Mouse (Mus musculus) kidney, adult 2 months (tissue): ENCODE measurements around the gene Pgp. TPM values are rescaled to one million over a fixed set of nuclear protein-coding genes. Genes with fewer than 3 reads are reported as not detected.

Experiments
- DNase-seq: peaks from one replicate; pipeline ENCODE4 v3.0.0; 2021
- H3K27ac ChIP-seq: fragments of 200-500 bp; 2 replicates; pipeline ENCODE4 v1.5.1; 2012; ENCODE audit warnings: low read depth, low read length, control low read depth, inconsistent platforms; ENCODE audit not compliant: insufficient read depth
- H3K27me3 ChIP-seq: fragments of 200-500 bp; replicated peaks from 2 replicates; pipeline ENCODE4 v1.6.1; 2012; ENCODE audit warnings: mild to moderate bottlenecking, moderate library complexity, low read length, inconsistent platforms; ENCODE audit not compliant: control insufficient read depth, insufficient read depth
- H3K36me3 ChIP-seq: fragments of 200-500 bp; 2 replicates; pipeline ENCODE4 v1.6.1; 2012; ENCODE audit warnings: mild to moderate bottlenecking, moderate library complexity, low read length, inconsistent platforms; ENCODE audit not compliant: control insufficient read depth, insufficient read depth
- H3K4me1 ChIP-seq: fragments of 200-500 bp; 2 replicates; pipeline ENCODE4 v1.6.1; 2011; ENCODE audit warnings: low read length; ENCODE audit not compliant: control insufficient read depth, insufficient read depth
- H3K4me3 ChIP-seq: fragments of 200-500 bp; 2 replicates; pipeline ENCODE4 v1.5.1; 2011; ENCODE audit warnings: mild to moderate bottlenecking, low read depth, low read length, control low read depth; ENCODE audit not compliant: insufficient read depth
- CTCF ChIP-seq: fragments of 200-500 bp; conservative IDR thresholded peaks from 2 replicates; pipeline ENCODE4 v1.5.1; 2011; ENCODE audit warnings: low read depth, mild to moderate bottlenecking, control low read depth, low read length, moderate library complexity, mixed read lengths; ENCODE audit not compliant: insufficient read depth, insufficient read length
- POLR2A ChIP-seq: fragments of 200-500 bp; IDR thresholded peaks from one replicate; pipeline ENCODE4 v1.6.1; 2011; ENCODE audit warnings: low read depth, low read length, control low read depth
- WGBS: fragments of 180-500 bp; shearing (Covaris S2); methylation state at CpG from one replicate; pipeline ENCODE4 v1.1.7; 2018; 5-methylcytosine and 5-hydroxymethylcytosine counted together
- polyA plus RNA-seq: library from polyadenylated mRNA; depleted of rRNA; stranded (reverse); fragments of >200 nt; gene quantifications from 2 replicates; pipeline ENCODE4 v1.2.3, GENCODE M21; 2012

The Pgp gene
- polyA plus RNA-seq, 1 experiment: 38.7 TPM

DNA sequence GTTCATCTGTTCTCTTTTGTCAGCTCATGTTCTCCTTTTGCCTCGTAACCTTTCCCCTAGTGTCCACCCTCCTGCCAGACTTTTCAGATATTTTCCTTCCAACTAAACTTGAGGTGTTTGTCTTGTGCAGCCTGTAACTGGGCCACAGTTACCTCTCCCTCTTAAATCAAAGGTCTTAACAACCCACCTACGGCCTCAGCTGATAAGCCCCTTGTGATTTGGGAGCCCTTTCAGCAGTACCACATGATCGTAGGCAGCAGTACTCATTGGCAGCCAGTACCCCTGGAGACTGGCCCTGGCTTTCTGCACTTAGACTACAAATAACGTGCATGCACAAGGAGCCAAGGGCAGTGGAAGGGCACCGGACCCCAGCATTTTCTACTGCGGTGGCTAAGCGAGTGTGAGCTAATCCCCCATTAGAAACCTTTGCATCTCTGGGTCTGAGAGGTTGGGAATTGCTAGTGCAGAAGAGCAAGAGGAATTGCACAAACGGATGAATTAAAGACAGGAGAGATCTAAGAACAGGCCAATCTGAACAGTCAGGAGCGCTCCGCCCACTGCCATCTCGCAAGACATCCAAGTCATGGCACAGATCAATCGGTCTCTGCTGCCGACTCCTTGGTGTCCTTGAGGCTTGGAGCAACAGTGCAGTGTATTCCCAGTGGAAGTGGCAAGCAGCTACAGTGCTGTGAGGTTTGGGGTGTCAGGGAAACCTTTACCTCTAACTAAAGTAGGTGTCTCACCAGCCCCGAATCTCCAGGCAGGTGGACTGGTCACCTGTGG, 40.8 kb upstream of the Pgp start:
- Histone ChIP-seq H3K4me1 (peaks cover 13% of the 10 kb centered on the region; the same call in 1 of the 2 replicates), H3K27ac (peak overlapping the region; percentile 68), H3K36me3 (no peaks in the 10 kb centered on the region), H3K27me3 (no peaks in the 10 kb centered on the region), H3K4me3 (no peak overlapping the region)
- WGBS: 63% methylated on average over 14 of the region's 14 CpGs
- no peak for TF ChIP-seq POLR2A
- TF ChIP-seq CTCF: no peak
- DNase-seq: peak; percentile 75

- 59% methylated on average over 5 of the region's 5 CpGs for WGBS
- DNase-seq: peak; percentile 62
Measured at GRCm38 (mm10) chr17:24437016-24437415, 33.2 kb upstream of the Pgp start.

DNA sequence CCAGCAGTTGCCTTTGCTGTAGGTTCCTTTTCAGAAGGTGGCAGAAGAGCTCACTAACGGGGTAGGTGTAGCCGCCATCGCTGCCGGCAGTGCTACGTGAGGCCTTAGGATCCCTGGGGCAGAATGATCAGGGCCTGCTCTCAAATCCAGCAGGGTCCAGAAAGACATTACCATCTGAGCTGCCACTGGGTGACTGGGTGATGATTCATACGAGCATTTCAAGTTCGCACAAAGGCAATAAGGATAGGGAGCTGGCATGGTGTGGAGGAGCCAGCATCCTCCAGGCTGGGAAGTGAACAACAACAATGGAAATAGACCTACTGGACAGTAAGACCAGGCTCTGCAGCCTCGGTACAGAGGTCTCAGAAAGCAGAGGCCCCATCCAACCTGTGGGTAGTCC, 29.8 kb upstream of the Pgp start:
- Histone ChIP-seq H3K4me1 (no peaks in the 10 kb centered on the region), H3K27me3 (no peaks in the 10 kb centered on the region), H3K27ac (no peak overlapping the region), H3K36me3 (no peaks in the 10 kb centered on the region), H3K4me3 (no peak overlapping the region)
- WGBS: 89% methylated on average over 8 of the region's 8 CpGs
- TF ChIP-seq POLR2A: no peak
- TF ChIP-seq CTCF: no peak
- no peak for DNase-seq

More at GRCm38 (mm10) chr17:24437016-24437415, 33.2 kb upstream of the Pgp start:
- no peak overlapping the region for H3K4me3 ChIP-seq
- no peaks in the 10 kb centered on the region for H3K27me3 ChIP-seq
- no peak overlapping the region for H3K27ac ChIP-seq
- no peaks in the 10 kb centered on the region for H3K36me3 ChIP-seq
- no peaks in the 10 kb centered on the region for H3K4me1 ChIP-seq
- TF ChIP-seq POLR2A: no peak
- peak; percentile 34 for TF ChIP-seq CTCF

GRCm38 (mm10) chr17:24441148-24441547, 29.0 kb upstream of the Pgp start:
- Histone ChIP-seq H3K36me3 (no peaks in the 10 kb centered on the region), H3K4me3 (no peak overlapping the region), H3K4me1 (no peaks in the 10 kb centered on the region), H3K27me3 (no peaks in the 10 kb centered on the region), H3K27ac (no peak overlapping the region)
- WGBS: 57% methylated on average over 2 of the region's 2 CpGs
- DNase-seq: no peak
- TF ChIP-seq CTCF (peak; percentile 41), POLR2A (no peak)

DNA sequence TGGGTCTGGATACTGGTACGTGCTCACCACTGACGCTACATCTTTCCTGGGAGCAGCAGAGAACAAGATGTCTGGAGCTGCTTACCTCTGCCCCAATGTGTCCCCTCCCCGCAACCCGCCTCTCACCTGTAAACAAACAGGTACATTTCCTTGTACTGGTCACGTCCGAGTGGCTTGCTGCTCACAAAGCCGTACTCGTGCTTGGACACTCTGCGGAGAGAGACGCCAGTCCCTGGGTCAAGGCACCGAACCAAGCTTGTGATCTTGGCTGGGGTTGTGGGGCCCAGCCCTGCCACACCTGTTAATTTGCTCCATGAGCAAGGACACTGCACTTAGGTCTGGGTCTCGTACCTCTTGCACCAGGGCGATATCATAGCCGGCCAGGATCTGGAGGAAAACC, 28.1 kb upstream of the Pgp start:
- TF ChIP-seq CTCF: no peak
- no peak for TF ChIP-seq POLR2A
- WGBS: 59% methylated on average over 14 of the region's 14 CpGs
- Histone ChIP-seq H3K4me3 (no peak overlapping the region), H3K27ac (no peak overlapping the region), H3K27me3 (no peaks in the 10 kb centered on the region), H3K36me3 (no peaks in the 10 kb centered on the region), H3K4me1 (no peaks in the 10 kb centered on the region)
- DNase-seq: peak; percentile 28

DNA sequence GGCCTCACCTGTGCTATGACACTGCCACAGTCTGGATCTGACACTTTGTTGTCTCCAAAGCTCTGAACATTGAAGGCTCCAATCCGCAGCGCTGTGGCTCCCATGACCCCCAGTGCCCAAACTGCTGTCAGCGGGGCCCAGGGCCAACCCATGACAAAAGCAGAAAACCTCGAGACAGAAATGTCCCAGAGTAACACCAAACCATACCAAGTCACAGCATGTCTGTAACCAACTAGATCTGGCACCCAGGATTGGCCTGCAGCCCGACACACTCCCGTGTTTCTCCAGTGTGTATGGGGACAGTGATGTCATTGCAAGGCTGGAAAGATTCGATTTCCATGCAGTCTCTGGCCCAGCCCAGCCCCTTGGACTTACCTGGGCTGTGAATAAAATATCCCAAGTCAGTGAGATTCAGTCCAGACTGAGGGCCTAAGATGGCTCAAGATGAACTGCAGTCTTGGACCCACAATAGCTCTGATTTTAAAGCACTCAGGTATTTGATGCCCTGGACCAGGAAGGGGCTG, 27.5 kb upstream of the Pgp start, which contains the start of gene Dnase1l2:
TSS of gene Dnase1l2 (minus strand) at position 474 of the 524 bp plus-strand sequence.
- Histone ChIP-seq H3K4me1 (no peaks in the 10 kb centered on the region), H3K27ac (peak within 1 kb of the TSS; percentile 1; the same call in 1 of the 2 replicates), H3K27me3 (no peaks in the 10 kb centered on the region), H3K4me3 (no peak within 1 kb of the TSS), H3K36me3 (no peaks in the 10 kb centered on the region)
- WGBS: 72% methylated on average over 7 of the region's 7 CpGs
- TF ChIP-seq CTCF (no peak), POLR2A (no peak)
- no peak for DNase-seq

- WGBS: 59% methylated on average over 4 of the region's 4 CpGs
Measured at GRCm38 (mm10) chr17:24443409-24443808, 26.8 kb upstream of the Pgp start.

More at GRCm38 (mm10) chr17:24443409-24443808, 26.8 kb upstream of the Pgp start:
- DNase-seq: peak; percentile 50
- H3K27ac ChIP-seq: no peak overlapping the region; the same call in 1 of the 2 replicates
- no peaks in the 10 kb centered on the region for H3K36me3 ChIP-seq
- no peak overlapping the region for H3K4me3 ChIP-seq
- TF ChIP-seq POLR2A: no peak
- TF ChIP-seq CTCF: no peak
- no peaks in the 10 kb centered on the region for H3K4me1 ChIP-seq
- H3K27me3 ChIP-seq: no peaks in the 10 kb centered on the region
